9 mouse cellular contexts compared by ENCODE assay signal in the genomic region with DNA sequence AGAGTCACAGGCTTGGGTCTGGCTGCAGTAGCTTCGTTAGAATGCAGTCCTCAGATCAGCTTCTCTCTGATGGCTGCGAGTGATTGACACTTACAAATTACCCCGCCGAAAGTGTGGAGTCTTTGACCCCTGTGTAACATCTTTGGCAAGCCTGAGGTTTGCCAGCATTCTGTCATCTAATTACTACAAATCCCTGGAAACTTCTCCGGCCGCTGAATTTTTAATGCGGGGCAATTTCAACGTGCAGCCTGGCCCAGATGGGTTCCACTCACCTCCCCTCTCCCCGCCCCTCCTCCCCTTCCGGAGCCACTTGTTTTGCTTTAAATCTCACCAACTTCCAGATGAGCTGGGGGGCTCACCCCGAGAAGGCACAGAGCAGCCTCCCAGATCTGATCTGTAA.
DNase-seq lines count a peak whose midpoint lies in the region; ATAC-seq lines count a peak whose summit lies in the region.
"Had no signal": no experiment of that assay in that cellular context is flagged by ENCODE, and none has a peak within 500 bp of the region (broad histone marks: within the 10 kb centered on the region; RNA-seq: fewer than 3 reads in every experiment).

No protein-coding gene starts in this region.

- H3K27me3 ChIP-seq in intestine, embryonic 14.5 days (replicated peaks; ENCODE audit: control insufficient read depth, insufficient read depth, low read length): peaks cover 10% of the 10 kb centered on the region; the same call in 1 of the 2 replicates
- H3K27me3 ChIP-seq in intestine, embryonic 15.5 days (replicated peaks): peaks cover 15% of the 10 kb centered on the region
- peaks cover 4% of the 10 kb centered on the region; the same call in 1 of the 2 replicates for H3K27me3 ChIP-seq in embryonic facial prominence, embryonic 11.5 days (ENCODE audit: control insufficient read depth, insufficient read depth, low read length)
- H3K27me3 ChIP-seq in hindbrain, embryonic 15.5 days: no peaks in the 10 kb centered on the region
- H3K27me3 ChIP-seq in neural tube, embryonic 12.5 days (replicated peaks): peaks cover 4% of the 10 kb centered on the region; the same call in 1 of the 2 replicates

- H3K27ac ChIP-seq in intestine, embryonic 14.5 days (ENCODE audit: low read depth): no peak overlapping the region
- no peak overlapping the region for H3K27ac ChIP-seq in intestine, embryonic 15.5 days
- no peak overlapping the region for H3K27ac ChIP-seq in embryonic facial prominence, embryonic 11.5 days (replicated peaks; ENCODE audit: low read depth, low read length)
- peak overlapping the region; percentile 59 for H3K27ac ChIP-seq in hindbrain, embryonic 15.5 days (replicated peaks)
- H3K27ac ChIP-seq in neural tube, embryonic 12.5 days: no peak overlapping the region
- H3K27ac ChIP-seq: lung, embryonic 15.5 days had no signal

- no peaks in the 10 kb centered on the region for H3K36me3 ChIP-seq in intestine, embryonic 14.5 days (ENCODE audit: control insufficient read depth, insufficient read depth, low read length)
- H3K36me3 ChIP-seq in intestine, embryonic 15.5 days: no peaks in the 10 kb centered on the region
- H3K36me3 ChIP-seq in embryonic facial prominence, embryonic 11.5 days (replicated peaks; ENCODE audit: control insufficient read depth, insufficient read depth, low read depth, low read length): no peaks in the 10 kb centered on the region
- no peaks in the 10 kb centered on the region for H3K36me3 ChIP-seq in hindbrain, embryonic 15.5 days
- no peaks in the 10 kb centered on the region for H3K36me3 ChIP-seq in neural tube, embryonic 12.5 days
- H3K36me3 ChIP-seq: lung, embryonic 15.5 days had no signal

- ATAC-seq in intestine, embryonic 14.5 days (replicated peaks; ENCODE audit: low FRiP score, low TSS enrichment, low read depth): no peak
- no peak for ATAC-seq in intestine, embryonic 15.5 days
- no peak for ATAC-seq in embryonic facial prominence, embryonic 11.5 days (replicated peaks; ENCODE audit: insufficient number of reproducible peaks, low FRiP score, low TSS enrichment, low read depth)
- 0 out of 2 replicates have a peak, but pooled peaks have one; percentile 21 for ATAC-seq in hindbrain, embryonic 15.5 days (ENCODE audit: low FRiP score, low read depth)
- ATAC-seq in neural tube, embryonic 12.5 days (ENCODE audit: low FRiP score, low read depth): no peak

- WGBS in intestine, embryonic 14.5 days: 16% methylated on average over 11 of the region's 11 CpGs
- WGBS in intestine, embryonic 15.5 days: 23% methylated on average over 11 of the region's 11 CpGs
- 2% methylated on average over 11 of the region's 11 CpGs for WGBS in embryonic facial prominence, embryonic 11.5 days
- WGBS in hindbrain, embryonic 15.5 days: 4% methylated on average over 11 of the region's 11 CpGs
- WGBS in neural tube, embryonic 12.5 days: 5% methylated on average over 11 of the region's 11 CpGs

- no peaks in the 10 kb centered on the region; the same call in 1 of the 2 replicates for H3K4me1 ChIP-seq in intestine, embryonic 14.5 days (replicated peaks; ENCODE audit: control insufficient read depth, insufficient read depth, low read length)
- H3K4me1 ChIP-seq in intestine, embryonic 15.5 days (replicated peaks): 0 out of 2 replicates have a peak, but pooled peaks cover 3% of the 10 kb centered on the region
- H3K4me1 ChIP-seq in embryonic facial prominence, embryonic 11.5 days (ENCODE audit: control insufficient read depth, insufficient read depth, low read length): peaks cover 4% of the 10 kb centered on the region; the same call in 1 of the 2 replicates
- peaks cover 53% of the 10 kb centered on the region for H3K4me1 ChIP-seq in hindbrain, embryonic 15.5 days (replicated peaks)
- H3K4me1 ChIP-seq in neural tube, embryonic 12.5 days: peaks cover 50% of the 10 kb centered on the region

- no peaks in the 10 kb centered on the region for H3K9me3 ChIP-seq in intestine, embryonic 14.5 days (ENCODE audit: control insufficient read depth, low read length)
- no peaks in the 10 kb centered on the region for H3K9me3 ChIP-seq in intestine, embryonic 15.5 days
- H3K9me3 ChIP-seq in embryonic facial prominence, embryonic 11.5 days (replicated peaks; ENCODE audit: control insufficient read depth, low read length): no peaks in the 10 kb centered on the region
- H3K9me3 ChIP-seq in hindbrain, embryonic 15.5 days: no peaks in the 10 kb centered on the region
- no peaks in the 10 kb centered on the region for H3K9me3 ChIP-seq in neural tube, embryonic 12.5 days
- H3K9me3 ChIP-seq: lung, embryonic 15.5 days had no signal

- no peak overlapping the region for H3K4me3 ChIP-seq in intestine, embryonic 14.5 days (ENCODE audit: low read depth, low read length)
- no peak overlapping the region for H3K4me3 ChIP-seq in intestine, embryonic 15.5 days (replicated peaks)
- peak overlapping the region; percentile 2; the same call in 1 of the 2 replicates for H3K4me3 ChIP-seq in embryonic facial prominence, embryonic 11.5 days (ENCODE audit: low read depth, low read length)
- no peak overlapping the region for H3K4me3 ChIP-seq in hindbrain, embryonic 15.5 days
- H3K4me3 ChIP-seq in neural tube, embryonic 12.5 days: 0 out of 2 replicates have a peak overlapping the region, but pooled peaks have one; percentile 4
- H3K4me3 ChIP-seq: lung, embryonic 15.5 days had no signal

- H3K4me2 ChIP-seq in intestine, embryonic 14.5 days (ENCODE audit: low read length): peak overlapping the region; percentile 33
- no peak overlapping the region; the same call in 1 of the 2 replicates for H3K4me2 ChIP-seq in intestine, embryonic 15.5 days (replicated peaks)
- peak overlapping the region; percentile 39 for H3K4me2 ChIP-seq in embryonic facial prominence, embryonic 11.5 days (ENCODE audit: low read depth, low read length)
- H3K4me2 ChIP-seq in hindbrain, embryonic 15.5 days: peak overlapping the region; percentile 44
- H3K4me2 ChIP-seq in neural tube, embryonic 12.5 days (replicated peaks): peak overlapping the region; percentile 47

- H3K9ac ChIP-seq in intestine, embryonic 14.5 days (ENCODE audit: low read length): no peak overlapping the region
- no peak overlapping the region for H3K9ac ChIP-seq in intestine, embryonic 15.5 days
- no peak overlapping the region for H3K9ac ChIP-seq in embryonic facial prominence, embryonic 11.5 days (replicated peaks; ENCODE audit: low read length)
- H3K9ac ChIP-seq in hindbrain, embryonic 15.5 days: no peak overlapping the region
- H3K9ac ChIP-seq in neural tube, embryonic 12.5 days: 0 out of 2 replicates have a peak overlapping the region, but pooled peaks have one; percentile 8
- H3K9ac ChIP-seq: lung, embryonic 15.5 days had no signal

- DNase-seq in intestine, embryonic 14.5 days (ENCODE audit: low spot score): no peak
- DNase-seq in embryonic facial prominence, embryonic 11.5 days (ENCODE audit: low spot score): peak; percentile 70
- DNase-seq in ovary, postnatal 10 days (ENCODE audit: low spot score): no peak
- DNase-seq in adrenal gland, adult 8-10 months: no peak
- no peak for DNase-seq in adrenal gland, postnatal 10 days

Comparison
In these comparisons a context has a peak if more than half of its experiments do, and no peak if none do; other contexts are left out.
1. H3K4me3 ChIP-seq: peak in embryonic facial prominence, embryonic 11.5 days (single experiment) and neural tube, embryonic 12.5 days (single experiment); none in intestine, embryonic 14.5 days (single experiment), intestine, embryonic 15.5 days (single experiment) and hindbrain, embryonic 15.5 days (single experiment).